ENCODE assay signal across 23 mouse cellular contexts in the genomic region with DNA sequence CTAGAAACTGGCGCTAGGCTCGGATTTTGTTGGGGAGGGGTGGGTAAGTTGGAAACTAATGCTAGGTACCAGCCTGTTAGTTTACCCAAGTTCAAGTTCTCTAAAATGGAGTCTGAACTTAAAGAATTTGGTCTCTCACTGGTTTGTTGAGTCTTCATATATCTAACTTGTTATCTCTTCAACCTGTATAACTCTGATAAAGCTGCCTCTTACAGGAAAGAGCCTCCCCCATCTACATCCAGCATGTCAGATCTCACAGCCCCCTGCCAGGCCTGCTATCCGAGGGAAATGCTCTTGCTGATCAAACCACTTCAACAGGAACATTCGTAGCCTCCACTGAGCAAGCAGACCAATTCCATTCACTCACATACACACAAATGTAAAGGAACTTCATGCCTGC. TPM values are rescaled to one million over a fixed set of nuclear protein-coding genes. Genes with fewer than 3 reads are reported as not detected.
DNase-seq lines count a peak whose midpoint lies in the region; ATAC-seq and TF ChIP-seq lines count a peak whose summit lies in the region.
"Had no signal": no experiment of that assay in that cellular context is flagged by ENCODE, and none has a peak within 500 bp of the region (broad histone marks: within the 10 kb centered on the region; RNA-seq: fewer than 3 reads in every experiment).

No protein-coding gene starts in this region.

- 41% methylated on average over 4 of the region's 4 CpGs for WGBS in liver, embryonic 13.5 days (ENCODE audit: insufficient replicate concordance)
- 64% methylated on average over 4 of the region's 4 CpGs for WGBS in liver, embryonic 11.5 days

- H3K4me1 ChIP-seq in liver, embryonic 13.5 days (replicated peaks): peaks cover 76% of the 10 kb centered on the region
- H3K4me1 ChIP-seq in liver, embryonic 11.5 days (replicated peaks; ENCODE audit: control insufficient read depth, insufficient read depth, low read length): peaks cover 12% of the 10 kb centered on the region
- H3K4me1 ChIP-seq in G1E (ENCODE audit: insufficient read depth, low read depth, low read length): peaks cover 66% of the 10 kb centered on the region
- peaks cover 20 to 33% of the 10 kb centered on the region in 2 experiments for H3K4me1 ChIP-seq in MEL (ENCODE audit: control insufficient read depth in 1 of 2, insufficient read depth in 2 of 2, low read length in 2 of 2)

- no peak overlapping the region for H3K4me3 ChIP-seq in liver, embryonic 13.5 days (replicated peaks)
- no peak overlapping the region for H3K4me3 ChIP-seq in liver, embryonic 11.5 days (ENCODE audit: low read depth, low read length)
- H3K4me3 ChIP-seq in G1E (ENCODE audit: low read depth, low read length) (no peak overlapping the region), MEL (ENCODE audit: control insufficient read depth in 1 of 2, insufficient read depth in 1 of 2, low read depth in 2 of 2, low read length in 2 of 2) (peak overlapping the region in 1 of 2 experiments; percentile 41; a peak in 1 of 4 replicates)
- H3K4me3 ChIP-seq: embryonic facial prominence, embryonic 10.5 days; embryonic facial prominence, embryonic 12.5 days; forebrain, embryonic 13.5 days; forebrain, embryonic 15.5 days had no signal

- DNase-seq in liver, embryonic 13.5 days: no peak
- DNase-seq in liver, embryonic 11.5 days (ENCODE audit: low spot score): no peak
- DNase-seq in G1E (ENCODE audit: low spot score): no peak
- peak; percentile 65 for DNase-seq in MEL (ENCODE audit: low read depth, low spot score)
- DNase-seq in lung, postnatal 36 days: no peak
- DNase-seq in gastrocnemius, adult 8-10 months (ENCODE audit: low spot score in 2 of 2): no peak
- DNase-seq: adrenal gland, adult 2 months; adrenal gland, postnatal 10 days; adrenal gland, postnatal 25 days; cerebellum, adult 11-12 months; cerebellum, adult 2 months; cerebellum, adult 9-10 months; cerebellum, postnatal 10 days; cerebellum, postnatal 25 days; forebrain, postnatal 0 days had no signal

- H3K9ac ChIP-seq in liver, embryonic 13.5 days: peak overlapping the region; percentile 26; the same call in 1 of the 2 replicates
- no peak overlapping the region for H3K9ac ChIP-seq in liver, embryonic 11.5 days (ENCODE audit: low read depth, low read length)
- H3K9ac ChIP-seq in MEL (ENCODE audit: control insufficient read depth, low read depth, low read length, poor library complexity, severe bottlenecking): peak overlapping the region; percentile 18; the same call in 1 of the 2 replicates
- H3K9ac ChIP-seq: embryonic facial prominence, embryonic 12.5 days; forebrain, embryonic 13.5 days; forebrain, embryonic 15.5 days; forebrain, postnatal 0 days had no signal

- no peak for ATAC-seq in liver, embryonic 13.5 days (ENCODE audit: low read depth)
- ATAC-seq in liver, embryonic 11.5 days (replicated peaks; ENCODE audit: low FRiP score): no peak
- ATAC-seq in G1E (ENCODE audit: extremely low read depth, insufficient number of reproducible peaks, low FRiP score, poor library complexity, severe bottlenecking): peak; percentile 41
- ATAC-seq: forebrain, embryonic 13.5 days; forebrain, embryonic 15.5 days; forebrain, postnatal 0 days had no signal

- H3K9me3 ChIP-seq in liver, embryonic 13.5 days (replicated peaks): no peaks in the 10 kb centered on the region
- no peaks in the 10 kb centered on the region for H3K9me3 ChIP-seq in liver, embryonic 11.5 days (ENCODE audit: control insufficient read depth, low read length)
- H3K9me3 ChIP-seq in G1E (replicated peaks): no peaks in the 10 kb centered on the region
- H3K9me3 ChIP-seq in MEL (replicated peaks; ENCODE audit: insufficient read depth, low read length): no peaks in the 10 kb centered on the region
- H3K9me3 ChIP-seq: embryonic facial prominence, embryonic 10.5 days; embryonic facial prominence, embryonic 12.5 days; forebrain, embryonic 13.5 days; forebrain, embryonic 15.5 days had no signal

- H3K4me2 ChIP-seq in liver, embryonic 13.5 days: no peak overlapping the region
- no peak overlapping the region for H3K4me2 ChIP-seq in liver, embryonic 11.5 days
- H3K4me2 ChIP-seq: embryonic facial prominence, embryonic 12.5 days; forebrain, embryonic 13.5 days; forebrain, embryonic 15.5 days had no signal

- TF ChIP-seq CTCF in G1E (IDR thresholded peaks at IDR 0.05; ENCODE audit: low read depth, low read length): no peak
- no peak for TF ChIP-seq CTCF in MEL (IDR thresholded peaks at IDR 0.05 in 2 of 3, conservative IDR thresholded peaks at IDR 0.05 in 1 of 3; ENCODE audit: control insufficient read depth in 1 of 3, insufficient read depth in 1 of 3, low read depth in 2 of 3, low read length in 3 of 3, poor library complexity in 1 of 3, severe bottlenecking in 1 of 3)

- TF ChIP-seq RAD21 in MEL (IDR thresholded peaks at IDR 0.05; ENCODE audit: low read depth, low read length): no peak

- no peaks in the 10 kb centered on the region for H3K79me2 ChIP-seq in MEL (ENCODE audit: control insufficient read depth, insufficient read depth, low read length, poor library complexity)

- H3K36me3 ChIP-seq in liver, embryonic 13.5 days: no peaks in the 10 kb centered on the region
- H3K36me3 ChIP-seq in liver, embryonic 11.5 days (ENCODE audit: control insufficient read depth, insufficient read depth, low read length): no peaks in the 10 kb centered on the region
- H3K36me3 ChIP-seq in G1E (replicated peaks): no peaks in the 10 kb centered on the region
- H3K36me3 ChIP-seq in MEL (ENCODE audit: control insufficient read depth in 1 of 2, insufficient read depth in 2 of 2, low read length in 2 of 2): peaks cover 0 to 22% of the 10 kb centered on the region in 2 experiments; a peak in 2 of 4 replicates
- H3K36me3 ChIP-seq: embryonic facial prominence, embryonic 10.5 days; embryonic facial prominence, embryonic 12.5 days; forebrain, embryonic 15.5 days had no signal

- TF ChIP-seq POLR2A in MEL (IDR thresholded peaks at IDR 0.05; ENCODE audit: control insufficient read depth in 1 of 2, insufficient read depth in 1 of 2, low read depth in 1 of 2, low read length in 2 of 2, poor library complexity in 1 of 2): no peak

- H3K27me3 ChIP-seq in liver, embryonic 13.5 days: no peaks in the 10 kb centered on the region
- no peaks in the 10 kb centered on the region for H3K27me3 ChIP-seq in liver, embryonic 11.5 days (replicated peaks; ENCODE audit: control insufficient read depth, insufficient read depth, low read length)
- H3K27me3 ChIP-seq in G1E (ENCODE audit: insufficient read depth, low read length) (no peaks in the 10 kb centered on the region), MEL (ENCODE audit: control insufficient read depth in 1 of 2, insufficient read depth in 2 of 2, low read length in 2 of 2) (no peaks in the 10 kb centered on the region)
- H3K27me3 ChIP-seq: embryonic facial prominence, embryonic 12.5 days; forebrain, embryonic 13.5 days; forebrain, embryonic 15.5 days had no signal

- TF ChIP-seq EP300 in MEL (IDR thresholded peaks at IDR 0.05; ENCODE audit: low read depth in 1 of 2, low read length in 2 of 2): peak; percentile 77 to 78

- peak overlapping the region; percentile 10; the same call in 1 of the 2 replicates for H3K27ac ChIP-seq in liver, embryonic 13.5 days
- H3K27ac ChIP-seq in liver, embryonic 11.5 days (ENCODE audit: low read depth, low read length): no peak overlapping the region
- peak overlapping the region; percentile 62 for H3K27ac ChIP-seq in MEL (ENCODE audit: control insufficient read depth, low read depth, low read length)
- H3K27ac ChIP-seq: embryonic facial prominence, embryonic 10.5 days; embryonic facial prominence, embryonic 12.5 days; forebrain, embryonic 13.5 days; forebrain, embryonic 15.5 days had no signal

RNA-seq across cellular contexts. Expression of a gene that starts 14.9 kb away (rescaled TPM):
- 3.5 and 3.6 TPM in 2 replicates for polyA plus RNA-seq in liver, embryonic 13.5 days (2015; fragmentation: Nextera tagmentation; extraction: Ambion mirVana)
- polyA plus RNA-seq in liver, embryonic 11.5 days (2014; fragmentation: Nextera tagmentation; extraction: Ambion mirVana): 2.5 and 2.9 TPM in 2 replicates
- 2.3 TPM in 1 of 2 replicates, not detected in the other for total RNA-seq in G1E (2014; fragmentation: Nextera tagmentation)
- total RNA-seq in G1E (2017): 1.4 and 2.2 TPM in 2 replicates
- polyA plus RNA-seq in G1E (2012): 0.22 and 0.33 TPM in 2 replicates
- total RNA-seq in MEL (2012; rRNA removed): 0.35 and 0.56 TPM in 2 replicates
- polyA plus RNA-seq in MEL (2012; ENCODE audit: insufficient read depth in 1 of 2, insufficient read length in 2 of 2, low read depth in 1 of 2, low replicate concordance in 2 of 2, missing spikeins in 1 of 2): 1 to 10 TPM in 1 of 2 experiments, not detected in 1; 1.4 TPM
- not detected for total RNA-seq in gastrocnemius, adult 8-10 months (2022)
- total RNA-seq: forebrain, postnatal 0 days had no signal
- polyA plus RNA-seq: C2C12; forebrain, embryonic 11.5 days; forebrain, embryonic 15.5 days; forebrain, postnatal 0 days had no signal

RNA-seq across cellular contexts. Expression of a gene that starts 20.3 kb away (rescaled TPM):
- polyA plus RNA-seq in liver, embryonic 13.5 days (2015; fragmentation: Nextera tagmentation; extraction: Ambion mirVana): 4.4 and 5.5 TPM in 2 replicates
- polyA plus RNA-seq in liver, embryonic 11.5 days (2014; fragmentation: Nextera tagmentation; extraction: Ambion mirVana): 3.9 and 4.8 TPM in 2 replicates
- total RNA-seq in G1E (2014; fragmentation: Nextera tagmentation) (84.3 and 99.8 TPM in 2 replicates), G1E (2017) (63.4 and 71.0 TPM in 2 replicates), MEL (2012; rRNA removed) (21.5 and 27.7 TPM in 2 replicates)
- polyA plus RNA-seq in G1E (2012) (14.3 and 15.6 TPM in 2 replicates), MEL (2012; ENCODE audit: insufficient read depth in 1 of 2, insufficient read length in 2 of 2, low read depth in 1 of 2, low replicate concordance in 2 of 2, missing spikeins in 1 of 2) (10 to 100 TPM in 1 of 2 experiments, not detected in 1; 52.7 TPM)
- total RNA-seq in gastrocnemius, adult 8-10 months (2022): under 1 TPM in 2 of 4 experiments, not detected in 2; 0.15 to 0.40 TPM
- polyA plus RNA-seq: C2C12 had no signal

RNA-seq across cellular contexts. Expression of a gene that starts 31.4 kb away (rescaled TPM):
- polyA plus RNA-seq in liver, embryonic 13.5 days (2015; fragmentation: Nextera tagmentation; extraction: Ambion mirVana): 2.1 and 2.2 TPM in 2 replicates
- polyA plus RNA-seq in liver, embryonic 11.5 days (2014; fragmentation: Nextera tagmentation; extraction: Ambion mirVana): 1.4 and 1.9 TPM in 2 replicates
- total RNA-seq in G1E (2014; fragmentation: Nextera tagmentation): not detected in 2 replicates
- not detected in 2 replicates for total RNA-seq in G1E (2017)
- polyA plus RNA-seq in G1E (2012): not detected in 2 replicates
- total RNA-seq in MEL (2012; rRNA removed): not detected in 2 replicates
- not detected for polyA plus RNA-seq in MEL (2012; ENCODE audit: insufficient read depth in 1 of 2, insufficient read length in 2 of 2, low read depth in 1 of 2, low replicate concordance in 2 of 2, missing spikeins in 1 of 2)
- total RNA-seq in gastrocnemius, adult 8-10 months (2022): not detected
- total RNA-seq: adrenal gland, postnatal 25 days; ES-E14; forebrain, postnatal 0 days had no signal
- polyA plus RNA-seq: adrenal gland, adult 2 months; C2C12; cerebellum, adult 2 months; embryonic facial prominence, embryonic 10.5 days; embryonic facial prominence, embryonic 12.5 days; forebrain, embryonic 11.5 days; forebrain, embryonic 13.5 days; forebrain, embryonic 15.5 days; forebrain, postnatal 0 days had no signal

RNA-seq across cellular contexts. Expression of a gene that starts 36.9 kb away (rescaled TPM):
- 1.2 and 1.8 TPM in 2 replicates for polyA plus RNA-seq in liver, embryonic 13.5 days (2015; fragmentation: Nextera tagmentation; extraction: Ambion mirVana)
- 1.6 and 1.7 TPM in 2 replicates for polyA plus RNA-seq in liver, embryonic 11.5 days (2014; fragmentation: Nextera tagmentation; extraction: Ambion mirVana)
- total RNA-seq in G1E (2014; fragmentation: Nextera tagmentation) (1.0 and 1.7 TPM in 2 replicates), G1E (2017) (0.87 and 0.93 TPM in 2 replicates), MEL (2012; rRNA removed) (0.13 and 0.19 TPM in 2 replicates)
- polyA plus RNA-seq in G1E (2012) (0.20 and 0.21 TPM in 2 replicates), MEL (2012; ENCODE audit: insufficient read depth in 1 of 2, insufficient read length in 2 of 2, low read depth in 1 of 2, low replicate concordance in 2 of 2, missing spikeins in 1 of 2) (under 1 TPM in 1 of 2 experiments, not detected in 1; 0.68 TPM)
- not detected for total RNA-seq in gastrocnemius, adult 8-10 months (2022)
- polyA plus RNA-seq: C2C12; embryonic facial prominence, embryonic 10.5 days; forebrain, embryonic 11.5 days had no signal

RNA-seq across cellular contexts. Expression of a gene that starts 46.4 kb away (rescaled TPM):
- 0.63 and 0.71 TPM in 2 replicates for polyA plus RNA-seq in liver, embryonic 13.5 days (2015; fragmentation: Nextera tagmentation; extraction: Ambion mirVana)
- 0.36 and 0.89 TPM in 2 replicates for polyA plus RNA-seq in liver, embryonic 11.5 days (2014; fragmentation: Nextera tagmentation; extraction: Ambion mirVana)
- total RNA-seq in G1E (2014; fragmentation: Nextera tagmentation): not detected in 2 replicates
- 0.05 and 0.06 TPM in 2 replicates for total RNA-seq in G1E (2017)
- polyA plus RNA-seq in G1E (2012): not detected in 2 replicates
- not detected in 2 replicates for total RNA-seq in MEL (2012; rRNA removed)
- under 1 TPM in 1 of 2 experiments, not detected in 1; 0.06 TPM for polyA plus RNA-seq in MEL (2012; ENCODE audit: insufficient read depth in 1 of 2, insufficient read length in 2 of 2, low read depth in 1 of 2, low replicate concordance in 2 of 2, missing spikeins in 1 of 2)
- not detected for total RNA-seq in gastrocnemius, adult 8-10 months (2022)
- total RNA-seq: adrenal gland, postnatal 25 days; ES-E14 had no signal
- polyA plus RNA-seq: adrenal gland, adult 2 months; C2C12; cortical plate, adult 2 months; embryonic facial prominence, embryonic 10.5 days; forebrain, embryonic 11.5 days; forebrain, embryonic 15.5 days had no signal
